8 mouse cellular contexts compared by ENCODE assay signal in genomic region chr11:3912100-3912874, GRCm38 (mm10). TPM values are rescaled to one million over a fixed set of nuclear protein-coding genes. Genes with fewer than 3 reads are reported as not detected.
DNase-seq lines count a peak whose midpoint lies in the region; ATAC-seq and TF ChIP-seq lines count a peak whose summit lies in the region.

No protein-coding gene starts in this region.

- peak; percentile 13 for DNase-seq in embryo, embryonic 9.5 days (ENCODE audit: extremely low spot score)
- no peak for DNase-seq in embryo, embryonic 10 days (ENCODE audit: low spot score)
- no peak for DNase-seq in CH12.LX (ENCODE audit: extremely low read depth)
- DNase-seq in cerebellum, postnatal 36 days, result peak; percentile 34 to 41
- DNase-seq in lung, embryonic 14.5 days, result peak; percentile 59
- DNase-seq in ovary, postnatal 36 days (ENCODE audit: low spot score), result no peak

- no peak overlapping the region for H3K27ac ChIP-seq in CH12.LX (ENCODE audit: insufficient read depth, low read depth)
- peak overlapping the region; percentile 77; the same call in 1 of the 2 replicates for H3K27ac ChIP-seq in hindbrain, embryonic 13.5 days
- no peak overlapping the region for H3K27ac ChIP-seq in lung, embryonic 14.5 days (ENCODE audit: low read depth)
- no peak overlapping the region for H3K27ac ChIP-seq in stomach, embryonic 14.5 days (ENCODE audit: low read length)

- no peak for TF ChIP-seq POLR2A in CH12.LX (IDR thresholded peaks at IDR 0.05; ENCODE audit: low read depth, low read length)

- peak overlapping the region; percentile 80 for H3K4me2 ChIP-seq in CH12.LX (ENCODE audit: insufficient read depth, low read depth, poor library complexity, severe bottlenecking)
- H3K4me2 ChIP-seq in hindbrain, embryonic 13.5 days, result peak overlapping the region; percentile 89
- H3K4me2 ChIP-seq in lung, embryonic 14.5 days, result peak overlapping the region; percentile 96
- H3K4me2 ChIP-seq in stomach, embryonic 14.5 days (replicated peaks; ENCODE audit: low read depth, low read length), result peak overlapping the region; percentile 71

- in situ Hi-C loops in CH12.LX (cut with MboI; ENCODE audit: low pct_ligation_motif_present, low pct_unique_long_range_greater_than_20kb, low sequenced_read_pairs), result loop anchor here (25.0 kb wide), 1 partner anchor 375 kb away; the partner anchor contains the start of gene Smtn

- dilution Hi-C loops in CH12.LX (cut with MboI; ENCODE audit: extremely low pct_ligation_motif_present, extremely low pct_unique_long_range_greater_than_20kb, low sequenced_read_pairs), result no loop called here

- TF ChIP-seq CTCF in CH12.LX (conservative IDR thresholded peaks at IDR 0.05 in 1 of 2, IDR thresholded peaks at IDR 0.05 in 1 of 2; ENCODE audit: low read depth in 2 of 2, low read length in 2 of 2), result no peak
- no peak for TF ChIP-seq CTCF in lung, embryonic 14.5 days (IDR thresholded peaks at IDR 0.05; ENCODE audit: low read depth)

- peak; percentile 10; the same call in 1 of the 2 replicates for TF ChIP-seq EP300 in CH12.LX (IDR thresholded peaks at IDR 0.05; ENCODE audit: low read length)

- TF ChIP-seq RAD21 in CH12.LX (IDR thresholded peaks at IDR 0.05; ENCODE audit: low read depth, low read length), result no peak

- H3K9ac ChIP-seq in CH12.LX (ENCODE audit: insufficient read depth, low read depth), result no peak overlapping the region
- H3K9ac ChIP-seq in hindbrain, embryonic 13.5 days, result peak overlapping the region; percentile 81
- H3K9ac ChIP-seq in lung, embryonic 14.5 days, result peak overlapping the region; percentile 46
- no peak overlapping the region for H3K9ac ChIP-seq in stomach, embryonic 14.5 days (replicated peaks; ENCODE audit: low read depth, low read length)

- H3K4me3 ChIP-seq in CH12.LX (replicated peaks in 1 of 3; ENCODE audit: low read depth in 2 of 3, low read length in 2 of 3, poor library complexity in 1 of 3), result peak overlapping the region in 2 of 3 experiments; percentile 21 to 75
- H3K4me3 ChIP-seq in hindbrain, embryonic 13.5 days, result peak overlapping the region; percentile 62
- H3K4me3 ChIP-seq in lung, embryonic 14.5 days (ENCODE audit: low read depth, low read length), result peak overlapping the region; percentile 50
- peak overlapping the region; percentile 54 for H3K4me3 ChIP-seq in stomach, embryonic 14.5 days (ENCODE audit: low read depth, low read length)

- peaks cover 13% of the 10 kb centered on the region for H3K27me3 ChIP-seq in CH12.LX (replicated peaks)
- 0 out of 2 replicates have a peak, but pooled peaks cover 5% of the 10 kb centered on the region for H3K27me3 ChIP-seq in hindbrain, embryonic 13.5 days
- 0 out of 2 replicates have a peak, but pooled peaks cover 5% of the 10 kb centered on the region for H3K27me3 ChIP-seq in lung, embryonic 14.5 days (ENCODE audit: insufficient read depth, low read length)
- H3K27me3 ChIP-seq in stomach, embryonic 14.5 days (ENCODE audit: control insufficient read depth, insufficient read depth, low read length), result 0 out of 2 replicates have a peak, but pooled peaks cover 4% of the 10 kb centered on the region

- no peaks in the 10 kb centered on the region for H3K9me3 ChIP-seq in CH12.LX (replicated peaks; ENCODE audit: low read length)
- H3K9me3 ChIP-seq in hindbrain, embryonic 13.5 days, result no peaks in the 10 kb centered on the region
- H3K9me3 ChIP-seq in lung, embryonic 14.5 days (ENCODE audit: low read depth, low read length), result no peaks in the 10 kb centered on the region
- H3K9me3 ChIP-seq in stomach, embryonic 14.5 days (ENCODE audit: control insufficient read depth, low read depth, low read length), result no peaks in the 10 kb centered on the region

- peaks cover 36 to 55% of the 10 kb centered on the region in 2 experiments for H3K4me1 ChIP-seq in CH12.LX (ENCODE audit: control insufficient read depth in 1 of 2, insufficient read depth in 2 of 2)
- peaks cover 63% of the 10 kb centered on the region for H3K4me1 ChIP-seq in hindbrain, embryonic 13.5 days (replicated peaks)
- H3K4me1 ChIP-seq in lung, embryonic 14.5 days (ENCODE audit: insufficient read depth), result peaks cover 10% of the 10 kb centered on the region
- H3K4me1 ChIP-seq in stomach, embryonic 14.5 days (ENCODE audit: control insufficient read depth, insufficient read depth, low read length), result peaks cover 12% of the 10 kb centered on the region; the same call in 1 of the 2 replicates

- no peaks in the 10 kb centered on the region for H3K79me2 ChIP-seq in CH12.LX (replicated peaks; ENCODE audit: control insufficient read depth, extremely low read depth, insufficient read depth, poor library complexity, severe bottlenecking)

- H3K36me3 ChIP-seq in CH12.LX (replicated peaks in 1 of 2; ENCODE audit: control insufficient read depth in 1 of 2, insufficient read depth in 1 of 2, low read length in 1 of 2), result peaks cover 4 to 14% of the 10 kb centered on the region in 2 experiments
- peaks cover 5% of the 10 kb centered on the region for H3K36me3 ChIP-seq in hindbrain, embryonic 13.5 days
- no peaks in the 10 kb centered on the region for H3K36me3 ChIP-seq in lung, embryonic 14.5 days (ENCODE audit: insufficient read depth)
- H3K36me3 ChIP-seq in stomach, embryonic 14.5 days (ENCODE audit: control insufficient read depth, insufficient read depth, low read length), result no peaks in the 10 kb centered on the region

- WGBS in hindbrain, embryonic 13.5 days, result 14% methylated on average over 19 of the region's 19 CpGs
- 19% methylated on average over 19 of the region's 19 CpGs for WGBS in lung, embryonic 14.5 days
- 24% methylated on average over 19 of the region's 19 CpGs for WGBS in stomach, embryonic 14.5 days

- peak; percentile 28; the same call in 1 of the 2 replicates for ATAC-seq in hindbrain, embryonic 13.5 days (ENCODE audit: low FRiP score)
- peak; percentile 0; the same call in 1 of the 2 replicates for ATAC-seq in lung, embryonic 14.5 days (ENCODE audit: insufficient read depth)
- ATAC-seq in stomach, embryonic 14.5 days (ENCODE audit: insufficient number of reproducible peaks, insufficient read depth, low FRiP score, low read depth), result no peak

TF ChIP-seq in CH12.LX, 34 proteins besides CTCF, POLR2A, EP300 and RAD21 (continues in another document):
- TF ChIP-seq ELF1 (IDR thresholded peaks at IDR 0.05; ENCODE audit: low read depth, low read length), result no peak
- TF ChIP-seq KAT2A (IDR thresholded peaks at IDR 0.05; ENCODE audit: insufficient replicate concordance, low read length), result no peak
- no peak for TF ChIP-seq MXI1 (IDR thresholded peaks at IDR 0.05; ENCODE audit: low read depth, low read length)
- no peak for TF ChIP-seq GABPA (IDR thresholded peaks at IDR 0.05; ENCODE audit: insufficient replicate concordance, low read depth, low read length)
- no peak for TF ChIP-seq USF1 (IDR thresholded peaks at IDR 0.05; ENCODE audit: low read depth, low read length)
- no peak for TF ChIP-seq RCOR1 (conservative IDR thresholded peaks at IDR 0.05; ENCODE audit: low read depth, low read length)
- TF ChIP-seq ZMIZ1 (IDR thresholded peaks at IDR 0.05; ENCODE audit: low read depth, low read length), result no peak
- TF ChIP-seq CHD1 (IDR thresholded peaks at IDR 0.05; ENCODE audit: low read depth, low read length), result no peak
- TF ChIP-seq PAX5 (IDR thresholded peaks at IDR 0.05; ENCODE audit: low read length), result no peak
- TF ChIP-seq SMC3 (IDR thresholded peaks at IDR 0.05; ENCODE audit: low read depth, low read length), result no peak
- TF ChIP-seq JUND (conservative IDR thresholded peaks at IDR 0.05; ENCODE audit: low read depth, low read length), result no peak
- no peak for TF ChIP-seq POLR2AphosphoS2 (IDR thresholded peaks at IDR 0.05; ENCODE audit: low read depth, low read length)
- TF ChIP-seq MAX (IDR thresholded peaks at IDR 0.05; ENCODE audit: low read length), result no peak

RNA-seq across cellular contexts. Expression of gene Slc35e4, which starts 2.2 kb away (rescaled TPM):
- total RNA-seq in CH12.LX (2012; rRNA removed) (9.5 and 10.9 TPM in 2 replicates), CH12.LX (2014; rRNA removed) (3.3 and 4.5 TPM in 2 replicates)
- polyA plus RNA-seq in CH12.LX (2012; ENCODE audit: insufficient read length, low read depth), result 4.0 and 4.6 TPM in 2 replicates
- polyA plus RNA-seq in hindbrain, embryonic 13.5 days (2015; fragmentation: Nextera tagmentation; extraction: Ambion mirVana), result 11.1 and 11.4 TPM in 2 replicates
- 1.9 and 2.7 TPM in 2 replicates for polyA plus RNA-seq in lung, embryonic 14.5 days (2014; fragmentation: Nextera tagmentation; extraction: Ambion mirVana)
- polyA plus RNA-seq in stomach, embryonic 14.5 days (2014; fragmentation: Nextera tagmentation; extraction: Ambion mirVana), result 3.7 and 4.1 TPM in 2 replicates

RNA-seq across cellular contexts. Expression of gene Dusp18, which starts 17.2 kb away (rescaled TPM):
- total RNA-seq in CH12.LX (2012; rRNA removed) (4.7 and 4.8 TPM in 2 replicates), CH12.LX (2014; rRNA removed) (2.3 and 2.8 TPM in 2 replicates)
- 5.5 and 6.6 TPM in 2 replicates for polyA plus RNA-seq in CH12.LX (2012; ENCODE audit: insufficient read length, low read depth)
- polyA plus RNA-seq in hindbrain, embryonic 13.5 days (2015; fragmentation: Nextera tagmentation; extraction: Ambion mirVana), result 33.8 and 35.2 TPM in 2 replicates
- 8.8 and 11.0 TPM in 2 replicates for polyA plus RNA-seq in lung, embryonic 14.5 days (2014; fragmentation: Nextera tagmentation; extraction: Ambion mirVana)
- polyA plus RNA-seq in stomach, embryonic 14.5 days (2014; fragmentation: Nextera tagmentation; extraction: Ambion mirVana), result 12.3 and 13.2 TPM in 2 replicates

RNA-seq across cellular contexts. Expression of gene 4921536K21Rik, which starts 17.4 kb away (rescaled TPM):
- total RNA-seq in CH12.LX (2012; rRNA removed) (0.08 and 0.21 TPM in 2 replicates), CH12.LX (2014; rRNA removed) (0.08 TPM in 1 of 2 replicates, not detected in the other)
- 0.56 and 0.61 TPM in 2 replicates for polyA plus RNA-seq in CH12.LX (2012; ENCODE audit: insufficient read length, low read depth)
- 0.47 and 0.84 TPM in 2 replicates for polyA plus RNA-seq in hindbrain, embryonic 13.5 days (2015; fragmentation: Nextera tagmentation; extraction: Ambion mirVana)
- 0.14 TPM in 1 of 2 replicates, not detected in the other for polyA plus RNA-seq in lung, embryonic 14.5 days (2014; fragmentation: Nextera tagmentation; extraction: Ambion mirVana)
- polyA plus RNA-seq in stomach, embryonic 14.5 days (2014; fragmentation: Nextera tagmentation; extraction: Ambion mirVana), result 0.12 and 0.13 TPM in 2 replicates

RNA-seq across cellular contexts. Expression of gene Tcn2, which starts 19.7 kb away (rescaled TPM):
- total RNA-seq in CH12.LX (2012; rRNA removed), result 4.7 and 8.6 TPM in 2 replicates
- total RNA-seq in CH12.LX (2014; rRNA removed), result 1.2 and 1.3 TPM in 2 replicates
- 2.5 and 2.7 TPM in 2 replicates for polyA plus RNA-seq in CH12.LX (2012; ENCODE audit: insufficient read length, low read depth)
- 28.4 and 28.5 TPM in 2 replicates for polyA plus RNA-seq in hindbrain, embryonic 13.5 days (2015; fragmentation: Nextera tagmentation; extraction: Ambion mirVana)
- polyA plus RNA-seq in lung, embryonic 14.5 days (2014; fragmentation: Nextera tagmentation; extraction: Ambion mirVana), result 37.9 and 43.2 TPM in 2 replicates
- 38.9 and 42.2 TPM in 2 replicates for polyA plus RNA-seq in stomach, embryonic 14.5 days (2014; fragmentation: Nextera tagmentation; extraction: Ambion mirVana)

RNA-seq across cellular contexts. Expression of gene Osbp2, which starts 48.6 kb away (rescaled TPM):
- total RNA-seq in CH12.LX (2012; rRNA removed) (not detected in 2 replicates), CH12.LX (2014; rRNA removed) (not detected in 2 replicates)
- polyA plus RNA-seq in CH12.LX (2012; ENCODE audit: insufficient read length, low read depth), result not detected in 2 replicates
- 14.5 and 17.4 TPM in 2 replicates for polyA plus RNA-seq in hindbrain, embryonic 13.5 days (2015; fragmentation: Nextera tagmentation; extraction: Ambion mirVana)
- 0.12 and 0.46 TPM in 2 replicates for polyA plus RNA-seq in lung, embryonic 14.5 days (2014; fragmentation: Nextera tagmentation; extraction: Ambion mirVana)
- 0.39 and 0.69 TPM in 2 replicates for polyA plus RNA-seq in stomach, embryonic 14.5 days (2014; fragmentation: Nextera tagmentation; extraction: Ambion mirVana)

Comparison
In these comparisons a context has a peak if more than half of its experiments do, and no peak if none do; other contexts are left out.
1. DNase-seq: peak in embryo, embryonic 9.5 days (single experiment), cerebellum, postnatal 36 days (2 of 2) and lung, embryonic 14.5 days (single experiment); none in embryo, embryonic 10 days (single experiment), CH12.LX (single experiment) and ovary, postnatal 36 days (single experiment).
2. H3K9ac ChIP-seq: peak in hindbrain, embryonic 13.5 days (single experiment) and lung, embryonic 14.5 days (single experiment); none in CH12.LX (single experiment) and stomach, embryonic 14.5 days (single experiment).
3. Peak in every context shown above with its lines, with median percentiles within 50 percentile points of each other: H3K4me2 ChIP-seq and H3K4me3 ChIP-seq.